Mouse (Mus musculus) MEL (cell line): ENCODE results near the gene Rpap1. TPM values are rescaled to one million over a fixed set of nuclear protein-coding genes. Genes with fewer than 3 reads are reported as not detected.

ENCODE experiments used
- DNase-seq: peaks from one replicate; pipeline ENCODE4 v3.0.0; 2011; ENCODE audit warnings: low read depth, low spot score
- H3K27ac ChIP-seq: 2 replicates; pipeline ENCODE4 v1.5.1; 2012; ENCODE audit warnings: low read depth, mild to moderate bottlenecking, control low read depth, low read length, moderate library complexity; ENCODE audit not compliant: control insufficient read depth
- H3K27me3 ChIP-seq, 2 experiments: fragments of 150-350 bp in 1 of 2; sonication (generic) in 1 of 2; 2 replicates each; pipeline ENCODE4 v1.6.1; 2012; ENCODE audit warnings: low read length in 2 of 2, mild to moderate bottlenecking in 2 of 2, improper control_type of control experiment in 1 of 2, moderate library complexity in 1 of 2; ENCODE audit not compliant: insufficient read depth in 2 of 2, control insufficient read depth in 1 of 2
- H3K36me3 ChIP-seq, 2 experiments: 2 replicates each; pipeline ENCODE4 v1.6.1; 2012 to 2014; ENCODE audit warnings: low read length in 2 of 2, improper control_type of control experiment in 1 of 2, inconsistent platforms in 1 of 2, mild to moderate bottlenecking in 1 of 2; ENCODE audit not compliant: insufficient read depth in 2 of 2, control insufficient read depth in 1 of 2
- H3K4me1 ChIP-seq, 2 experiments: fragments of 150-350 bp in 1 of 2; sonication (generic) in 1 of 2; 2 replicates each; pipeline ENCODE4 v1.6.1; 2012; ENCODE audit warnings: low read length in 2 of 2, improper control_type of control experiment in 1 of 2, mild to moderate bottlenecking in 1 of 2; ENCODE audit not compliant: insufficient read depth in 2 of 2, control insufficient read depth in 1 of 2
- H3K4me3 ChIP-seq, 2 experiments: fragments of 150-350 bp in 1 of 2; sonication (generic) in 1 of 2; 2 replicates each; pipeline ENCODE4 v1.5.1; 2012; ENCODE audit warnings: low read depth in 2 of 2, low read length in 2 of 2, mild to moderate bottlenecking in 2 of 2, moderate library complexity in 2 of 2, control low read depth in 1 of 2, improper control_type of control experiment in 1 of 2; ENCODE audit not compliant: control insufficient read depth in 1 of 2, insufficient read depth in 1 of 2
- H3K79me2 ChIP-seq: 2 replicates; pipeline ENCODE4 v1.6.1; 2012; ENCODE audit warnings: mild to moderate bottlenecking, low read length, moderate library complexity; ENCODE audit not compliant: control insufficient read depth, poor library complexity, insufficient read depth
- H3K9ac ChIP-seq: 2 replicates; pipeline ENCODE4 v1.6.1; 2012; ENCODE audit warnings: low read depth, mild to moderate bottlenecking, control low read depth, low read length, moderate library complexity; ENCODE audit not compliant: control insufficient read depth, poor library complexity, severe bottlenecking
- H3K9me3 ChIP-seq: fragments of 150-350 bp; sonication (generic); replicated peaks from 2 replicates; pipeline ENCODE4 v1.6.1; 2012; ENCODE audit warnings: mild to moderate bottlenecking, low read length, improper control_type of control experiment, moderate library complexity; ENCODE audit not compliant: insufficient read depth
- EP300 ChIP-seq, 2 experiments: IDR thresholded peaks; 2 replicates each; pipeline ENCODE4 v1.6.1; 2011; ENCODE audit warnings: improper control_type of control experiment in 2 of 2, low read length in 2 of 2, low read depth in 1 of 2, mild to moderate bottlenecking in 1 of 2
- MEF2A ChIP-seq: IDR thresholded peaks from 2 replicates; pipeline ENCODE4 v1.6.1; 2014; ENCODE audit warnings: low read depth, mild to moderate bottlenecking, inconsistent platforms, low read length, improper control_type of control experiment; ENCODE audit not compliant: poor library complexity, insufficient replicate concordance, severe bottlenecking; ENCODE audit errors: extremely low read depth
- MXI1 ChIP-seq: IDR thresholded peaks from 2 replicates; pipeline ENCODE4 v1.6.1; 2011; ENCODE audit warnings: mild to moderate bottlenecking, low read depth, low read length, improper control_type of control experiment
- POLR2AphosphoS5 ChIP-seq: IDR thresholded peaks from 2 replicates; pipeline ENCODE4 v1.6.1; 2012; ENCODE audit warnings: low read depth, borderline replicate concordance, mild to moderate bottlenecking, inconsistent platforms, low read length, moderate library complexity, mixed read lengths
- SIN3A ChIP-seq: IDR thresholded peaks from 2 replicates; pipeline ENCODE4 v1.6.1; 2012; ENCODE audit warnings: low read length, improper control_type of control experiment, inconsistent platforms
- TAL1 ChIP-seq: IDR thresholded peaks from 2 replicates; pipeline ENCODE4 v1.6.1; 2012; ENCODE audit warnings: mild to moderate bottlenecking, inconsistent platforms, low read length, moderate library complexity, mixed read lengths
- UBTF ChIP-seq: IDR thresholded peaks from 2 replicates; pipeline ENCODE4 v1.6.1; 2012; ENCODE audit warnings: low read depth, mild to moderate bottlenecking, inconsistent platforms, low read length, improper control_type of control experiment, moderate library complexity, borderline replicate concordance; ENCODE audit not compliant: insufficient read depth
- ZC3H11A ChIP-seq: IDR thresholded peaks from 2 replicates; pipeline ENCODE4 v1.6.1; 2012; ENCODE audit warnings: low read depth, mild to moderate bottlenecking, inconsistent platforms, low read length, improper control_type of control experiment
- polyA plus RNA-seq, 2 experiments: library from polyadenylated mRNA; stranded (reverse) in 1 of 2; unstranded in 1 of 2; fragments of >175 nt in 1 of 2; fragments of >200 nt in 1 of 2; gene quantifications; 2 replicates each; pipeline versions ENCODE4 v1.2.1 to v1.2.4; 2012; ENCODE audit warnings: low replicate concordance in 2 of 2, low read depth in 1 of 2; ENCODE audit not compliant: insufficient read length in 2 of 2, insufficient read depth in 1 of 2, missing spikeins in 1 of 2
- total RNA-seq: library from RNA; depleted of rRNA; stranded (reverse); fragments of 300-350 nt; gene quantifications from 2 replicates; pipeline ENCODE4 v1.2.3, GENCODE M21; 2012

Gene Rpap1
- total and polyA plus RNA-seq, 3 experiments, result 12.9 to 26.8 TPM; not detected in 1

DNA sequence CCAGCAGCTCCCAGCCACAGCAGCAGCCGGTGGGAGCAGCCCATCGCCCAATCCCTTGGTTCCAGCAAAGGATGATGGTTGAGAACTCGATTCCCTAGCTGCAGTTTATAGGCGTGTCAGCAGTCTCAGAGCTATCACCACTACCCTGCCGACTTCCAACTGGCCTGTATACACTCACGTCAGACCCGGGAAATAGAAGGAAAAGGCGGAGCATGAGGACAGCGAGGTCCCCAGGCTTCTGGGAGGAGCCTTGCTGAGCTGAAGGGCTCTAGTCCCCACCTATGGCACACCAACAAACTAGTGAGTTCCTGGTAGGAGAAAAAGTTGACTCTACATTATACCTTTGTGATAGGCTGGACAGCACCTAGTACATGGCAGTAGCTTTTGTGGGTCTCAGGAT is 27.1 kb downstream of the Rpap1 start, which contains the start of gene Ltk:
Gene Ltk (minus strand): TSS at position 181 of the 400 bp plus-strand sequence.
- no peaks in the 10 kb centered on the region for H3K27me3 ChIP-seq
- H3K9me3 ChIP-seq, result no peaks in the 10 kb centered on the region

DNA sequence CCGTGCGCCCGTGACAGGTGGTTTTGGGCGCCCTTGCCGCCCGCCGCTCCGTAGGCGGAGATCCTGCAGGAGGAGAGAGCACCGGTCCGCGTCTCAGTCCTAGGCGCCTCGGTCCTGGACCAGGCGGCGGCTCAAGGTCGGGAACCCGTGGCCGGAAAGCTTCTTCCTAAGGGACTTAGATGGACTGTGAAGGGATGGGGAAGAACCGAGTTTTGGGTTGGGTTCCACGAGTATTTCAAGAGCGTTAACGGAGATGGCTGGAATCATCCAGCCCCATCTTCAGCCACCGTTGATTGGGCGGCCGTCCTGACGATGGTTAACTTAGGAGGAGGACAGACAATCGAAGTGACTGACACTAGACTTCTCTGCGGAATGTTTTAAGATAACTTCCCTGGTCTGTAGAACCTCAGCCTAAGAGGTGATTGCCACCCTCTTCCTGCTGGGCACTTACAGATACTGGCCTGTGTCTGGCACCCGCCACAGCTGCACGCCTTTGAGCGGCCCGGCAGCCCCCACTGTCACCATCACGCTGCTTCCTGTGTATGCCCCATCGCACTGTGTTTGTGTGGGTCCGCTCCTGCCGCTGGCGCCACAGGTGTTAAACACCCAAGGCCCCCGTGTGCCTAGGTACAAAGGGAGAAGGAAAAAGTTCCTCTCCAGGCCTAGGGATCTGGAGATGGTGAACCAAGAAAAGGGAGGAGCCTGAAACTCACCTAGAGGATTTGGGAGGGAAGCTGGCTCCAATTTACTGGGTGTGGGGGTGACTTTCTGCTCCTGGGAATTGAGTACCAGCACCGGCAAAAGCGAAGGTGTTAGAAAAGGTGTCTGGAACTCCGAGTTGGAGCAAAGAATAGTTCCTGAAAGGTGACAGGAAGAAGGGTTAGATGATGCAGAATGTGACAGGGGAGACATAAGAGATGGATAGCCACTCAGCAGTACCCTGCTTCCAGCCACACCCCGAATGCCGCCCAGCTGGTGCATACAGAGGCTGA is 28.2 kb downstream of the Rpap1 start:
- H3K4me3 ChIP-seq, result peak overlapping the region; percentile 48 to 67
- no peaks in the 10 kb centered on the region for H3K27me3 ChIP-seq
- no peaks in the 10 kb centered on the region for H3K4me1 ChIP-seq
- peak; percentile 50 for DNase-seq
- no peaks in the 10 kb centered on the region for H3K79me2 ChIP-seq
- H3K9me3 ChIP-seq, result no peaks in the 10 kb centered on the region
- H3K27ac ChIP-seq, result no peak overlapping the region
- H3K36me3 ChIP-seq, result no peaks in the 10 kb centered on the region
- peak overlapping the region; percentile 59 for H3K9ac ChIP-seq
- no peak for TF ChIP-seq UBTF
- no peak for TF ChIP-seq MEF2A
- TF ChIP-seq SIN3A, result no peak
- TF ChIP-seq ZC3H11A, result no peak
- TF ChIP-seq EP300 (IDR thresholded peaks at IDR 0.05; ENCODE audit: low read depth in 1 of 2, low read length in 2 of 2), result no peak
- TF ChIP-seq, all 39 proteins: peak for 0

More for the DNA sequence above, 27.1 kb downstream of the Rpap1 start, which contains the start of gene Ltk:
- Histone ChIP-seq H3K27ac (peak within 1 kb of the TSS; percentile 17; the same call in 1 of the 2 replicates), H3K4me1 (no peaks in the 10 kb centered on the region), H3K4me3 (peak within 1 kb of the TSS; percentile 48 to 67; a peak in 3 of 4 replicates), H3K79me2 (no peaks in the 10 kb centered on the region), H3K36me3 (no peaks in the 10 kb centered on the region), H3K9ac (peak within 1 kb of the TSS; percentile 32)
- DNase-seq, result peak; percentile 71
- TF ChIP-seq MXI1, result peak; percentile 31; the same call in 1 of the 2 replicates
- no peak for TF ChIP-seq POLR2AphosphoS5

DNA sequence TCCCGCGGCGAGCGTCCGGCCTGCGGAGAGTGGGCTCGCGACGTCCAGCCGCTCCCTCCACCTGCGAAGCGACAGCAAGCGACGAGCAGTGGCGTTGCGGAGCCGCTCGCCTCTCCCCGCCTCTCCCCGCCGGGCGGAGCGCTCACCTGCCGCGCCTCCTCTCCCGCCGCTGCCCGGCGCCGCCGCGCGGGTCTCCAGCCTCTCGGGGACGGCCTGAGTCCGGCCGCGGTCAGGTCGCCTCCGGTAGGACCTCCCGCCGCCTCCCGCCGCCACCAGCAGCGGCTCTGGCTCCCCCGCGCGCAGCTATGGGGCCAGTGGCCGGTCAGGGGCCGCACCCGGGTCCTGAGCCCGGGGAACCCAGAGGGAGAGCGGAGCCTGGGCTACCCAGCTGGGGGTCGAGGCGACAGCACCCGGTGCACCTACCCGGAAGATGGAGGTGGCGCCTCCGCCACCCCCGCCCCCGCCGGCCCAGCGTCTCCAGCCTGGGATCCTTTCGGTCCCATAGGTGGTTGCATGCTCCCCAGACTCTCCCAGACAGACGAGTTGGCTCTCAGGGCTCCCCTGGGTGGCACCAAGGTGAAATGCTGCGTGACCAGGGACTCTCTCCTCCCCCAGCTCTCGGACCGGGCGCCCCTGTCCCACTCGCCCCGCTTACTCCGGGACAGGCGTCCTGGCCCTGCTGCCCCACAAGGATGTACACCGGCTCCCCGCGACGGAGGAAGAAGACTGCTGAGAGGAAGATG is 29.1 kb downstream of the Rpap1 start:
- Histone ChIP-seq H3K4me1 (no peaks in the 10 kb centered on the region), H3K9me3 (no peaks in the 10 kb centered on the region), H3K9ac (peak overlapping the region; percentile 59), H3K27ac (no peak overlapping the region), H3K36me3 (no peaks in the 10 kb centered on the region), H3K4me3 (peak overlapping the region; percentile 48 to 67), H3K27me3 (no peaks in the 10 kb centered on the region), H3K79me2 (no peaks in the 10 kb centered on the region)
- peak; percentile 24 for DNase-seq
- TF ChIP-seq TAL1, result no peak
